Mouse (Mus musculus): ENCODE measurements at regions not wholly inside any gene's neighbourhood (a gene's known extent, or its start where the extent isn't known, plus 50 kb on each side); places are given as distances from the start of the nearest gene placed in this dataset.

DNA sequence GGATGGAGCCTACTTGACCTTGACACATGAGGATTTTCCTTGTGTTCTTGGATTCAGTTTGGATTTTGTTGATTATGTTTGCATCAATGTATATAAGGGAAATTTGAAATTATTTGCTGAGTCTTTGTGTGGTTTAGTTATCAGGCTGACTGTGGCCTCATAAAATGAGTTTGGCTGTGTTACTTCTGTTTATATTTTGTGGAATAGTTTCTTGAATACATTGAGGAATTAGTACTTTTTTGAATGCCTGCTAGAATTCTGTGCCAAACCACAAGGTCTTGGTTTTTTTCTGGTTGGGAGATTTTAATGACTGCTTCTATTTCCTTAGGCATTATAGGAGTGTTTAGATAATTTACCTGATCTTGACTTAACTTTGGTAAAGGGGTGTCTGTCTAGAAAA lies 1018.5 kb downstream of the Zpld1 start:
- DNase-seq (ENCODE audit: low spot score) (peak; percentile 5), ATAC-seq (ENCODE audit: low read depth) (no peak)
- no peak overlapping the region for H3K9ac ChIP-seq (ENCODE audit: low read depth, low read length)
- no peak overlapping the region for H3K4me2 ChIP-seq (ENCODE audit: low read depth, low read length)
- H3K36me3 ChIP-seq (ENCODE audit: control insufficient read depth, insufficient read depth, low read length) = no peaks in the 10 kb centered on the region
- no peak overlapping the region for H3K4me3 ChIP-seq (ENCODE audit: low read depth, low read length)
- no peaks in the 10 kb centered on the region for H3K27me3 ChIP-seq (replicated peaks; ENCODE audit: control insufficient read depth, insufficient read depth, low read length)
- no peaks in the 10 kb centered on the region for H3K9me3 ChIP-seq (ENCODE audit: control insufficient read depth, low read length)
- H3K4me1 ChIP-seq (ENCODE audit: control insufficient read depth, insufficient read depth, low read length) = no peaks in the 10 kb centered on the region
- no peak overlapping the region for H3K27ac ChIP-seq (replicated peaks; ENCODE audit: low read depth, low read length)

DNA sequence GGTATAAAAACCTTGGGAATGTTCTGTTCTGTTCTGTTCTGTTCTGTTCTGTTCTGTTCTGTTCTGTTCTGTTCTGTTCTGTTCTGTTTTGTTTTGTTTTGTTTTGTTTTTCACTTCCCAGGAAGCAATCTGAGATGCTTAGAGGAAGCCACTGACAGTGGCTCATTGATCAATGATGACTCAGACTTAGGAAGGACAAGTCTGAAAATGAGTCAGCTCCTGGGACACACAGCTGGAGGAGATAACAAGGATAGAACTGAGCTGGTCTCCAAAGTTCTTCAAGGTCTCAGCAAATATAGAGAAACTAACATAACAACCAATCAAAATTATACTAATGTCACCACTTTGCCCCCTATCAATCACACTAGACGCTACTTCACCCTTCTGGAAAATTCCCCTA lies 1033.9 kb downstream of the Zpld1 start:
- H3K9me3 ChIP-seq (ENCODE audit: control insufficient read depth, low read length) = no peaks in the 10 kb centered on the region
- 79% methylated on average over 1 of the region's 1 CpGs for WGBS

DNA sequence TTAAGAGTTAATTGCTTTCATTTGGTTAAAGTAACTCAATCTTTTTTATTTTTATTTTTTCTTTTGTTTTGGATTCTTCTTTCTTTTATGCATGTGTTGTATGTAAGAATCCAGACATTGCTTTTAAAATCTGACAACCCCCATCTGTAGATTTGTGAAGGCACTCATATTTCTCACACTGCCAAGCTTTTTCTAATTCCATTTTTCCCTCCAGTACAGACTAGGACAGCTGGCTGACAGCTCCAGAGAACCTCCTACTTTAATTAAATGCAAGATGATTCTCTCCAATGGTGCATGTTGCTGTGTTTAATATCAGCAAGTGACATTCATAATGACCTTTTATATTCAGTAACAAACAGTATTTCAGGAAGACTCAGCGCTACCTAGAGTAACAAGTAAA lies 1038.5 kb downstream of the Zpld1 start:
- H3K9me3 ChIP-seq (ENCODE audit: control insufficient read depth, low read length) = no peaks in the 10 kb centered on the region
- ATAC-seq (ENCODE audit: low read depth) (no peak), DNase-seq (ENCODE audit: low spot score) (no peak)
- no peak overlapping the region for H3K9ac ChIP-seq (ENCODE audit: low read depth, low read length)
- no peaks in the 10 kb centered on the region for H3K36me3 ChIP-seq (ENCODE audit: control insufficient read depth, insufficient read depth, low read length)
- 90% methylated on average over 1 of the region's 1 CpGs for WGBS
- no peaks in the 10 kb centered on the region for H3K4me1 ChIP-seq (ENCODE audit: control insufficient read depth, insufficient read depth, low read length)
- no peaks in the 10 kb centered on the region for H3K27me3 ChIP-seq (replicated peaks; ENCODE audit: control insufficient read depth, insufficient read depth, low read length)
- no peak overlapping the region for H3K4me3 ChIP-seq (ENCODE audit: low read depth, low read length)
- H3K4me2 ChIP-seq (ENCODE audit: low read depth, low read length) = no peak overlapping the region
- no peak overlapping the region for H3K27ac ChIP-seq (replicated peaks; ENCODE audit: low read depth, low read length)

More for the DNA sequence above, 1033.9 kb downstream of the Zpld1 start:
- Histone ChIP-seq H3K27ac (replicated peaks; ENCODE audit: low read depth, low read length) (no peak overlapping the region), H3K4me3 (ENCODE audit: low read depth, low read length) (no peak overlapping the region), H3K4me1 (ENCODE audit: control insufficient read depth, insufficient read depth, low read length) (no peaks in the 10 kb centered on the region), H3K36me3 (ENCODE audit: control insufficient read depth, insufficient read depth, low read length) (no peaks in the 10 kb centered on the region), H3K9ac (ENCODE audit: low read depth, low read length) (no peak overlapping the region), H3K4me2 (ENCODE audit: low read depth, low read length) (no peak overlapping the region), H3K27me3 (replicated peaks; ENCODE audit: control insufficient read depth, insufficient read depth, low read length) (no peaks in the 10 kb centered on the region)
- no peak for DNase-seq (ENCODE audit: low spot score)
- no peak for ATAC-seq (ENCODE audit: low read depth)

DNA sequence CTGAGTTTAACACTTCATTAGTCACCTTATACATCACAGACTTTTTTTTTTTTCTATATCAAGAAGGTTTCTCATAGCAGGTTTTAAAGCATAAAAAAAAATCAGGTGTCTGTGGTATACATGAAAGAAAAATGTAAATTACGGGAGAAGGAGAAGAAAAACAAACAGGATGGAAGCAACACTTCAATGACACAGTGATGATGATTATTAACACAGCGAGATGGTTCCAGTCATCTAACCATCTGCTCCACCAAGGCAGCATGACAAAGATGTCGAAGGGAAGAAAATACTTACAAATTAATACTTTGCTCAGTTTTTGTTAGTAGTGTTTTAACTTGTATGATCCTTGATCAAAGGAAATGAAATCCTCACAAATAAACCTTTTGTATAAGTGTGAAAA lies 1050.9 kb downstream of the Zpld1 start:
- no peak overlapping the region for H3K4me2 ChIP-seq (ENCODE audit: low read depth, low read length)
- DNase-seq (ENCODE audit: low spot score) (no peak), ATAC-seq (ENCODE audit: low read depth) (no peak)
- H3K27ac ChIP-seq (replicated peaks; ENCODE audit: low read depth, low read length) = no peak overlapping the region
- 80% methylated on average over 3 of the region's 3 CpGs for WGBS
- H3K9ac ChIP-seq (ENCODE audit: low read depth, low read length) = no peak overlapping the region
- H3K36me3 ChIP-seq (ENCODE audit: control insufficient read depth, insufficient read depth, low read length) = no peaks in the 10 kb centered on the region
- H3K9me3 ChIP-seq (ENCODE audit: control insufficient read depth, low read length) = no peaks in the 10 kb centered on the region
- H3K4me1 ChIP-seq (ENCODE audit: control insufficient read depth, insufficient read depth, low read length) = no peaks in the 10 kb centered on the region
- no peaks in the 10 kb centered on the region for H3K27me3 ChIP-seq (replicated peaks; ENCODE audit: control insufficient read depth, insufficient read depth, low read length)
- H3K4me3 ChIP-seq (ENCODE audit: low read depth, low read length) = no peak overlapping the region

DNA sequence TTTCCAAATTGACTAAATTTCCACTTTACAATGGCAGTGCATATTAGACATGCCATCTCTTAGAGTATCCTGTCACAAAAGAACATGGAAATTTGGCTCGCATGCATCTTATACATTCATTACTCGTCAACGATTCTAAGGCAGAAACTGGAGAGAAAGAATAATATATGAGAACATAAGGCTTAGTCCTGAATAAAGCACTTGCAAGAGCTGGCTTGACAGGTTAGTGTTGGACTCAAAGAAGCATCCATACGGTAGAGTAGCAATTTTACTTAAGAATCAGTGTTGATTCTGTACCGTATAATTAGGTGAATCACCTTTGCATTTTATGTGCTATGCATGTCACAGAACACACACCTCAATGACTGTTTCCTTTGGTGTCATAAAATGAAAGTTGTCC lies 1051.4 kb downstream of the Zpld1 start:
- no peak overlapping the region for H3K4me3 ChIP-seq (ENCODE audit: low read depth, low read length)
- 85% methylated on average over 5 of the region's 5 CpGs for WGBS
- H3K27me3 ChIP-seq (replicated peaks; ENCODE audit: control insufficient read depth, insufficient read depth, low read length) = no peaks in the 10 kb centered on the region
- no peaks in the 10 kb centered on the region for H3K36me3 ChIP-seq (ENCODE audit: control insufficient read depth, insufficient read depth, low read length)
- H3K9me3 ChIP-seq (ENCODE audit: control insufficient read depth, low read length) = no peaks in the 10 kb centered on the region
- no peak overlapping the region for H3K9ac ChIP-seq (ENCODE audit: low read depth, low read length)
- H3K4me1 ChIP-seq (ENCODE audit: control insufficient read depth, insufficient read depth, low read length) = no peaks in the 10 kb centered on the region
- H3K27ac ChIP-seq (replicated peaks; ENCODE audit: low read depth, low read length) = no peak overlapping the region
- DNase-seq (ENCODE audit: low spot score) (peak; percentile 3), ATAC-seq (ENCODE audit: low read depth) (no peak)
- H3K4me2 ChIP-seq (ENCODE audit: low read depth, low read length) = no peak overlapping the region

DNA sequence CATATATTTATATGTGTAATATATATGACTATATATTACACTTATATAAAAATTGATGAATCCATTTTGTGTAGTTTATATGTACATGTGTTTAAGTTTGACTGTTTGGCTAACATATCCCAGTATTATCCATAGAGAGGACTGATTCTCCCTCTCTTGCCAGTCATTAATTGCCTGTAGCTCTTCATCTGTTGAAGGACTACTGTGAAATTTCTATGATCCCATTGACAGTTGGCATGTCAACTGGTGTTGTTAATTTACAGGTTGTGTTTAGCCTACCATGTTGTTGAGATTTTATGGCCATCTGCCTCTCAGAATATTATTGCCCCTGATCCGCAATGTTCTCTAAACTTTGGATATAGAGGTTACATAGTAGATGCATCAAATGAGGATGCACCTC lies 1058.3 kb downstream of the Zpld1 start:
- Histone ChIP-seq H3K9ac (ENCODE audit: low read depth, low read length) (no peak overlapping the region), H3K9me3 (ENCODE audit: control insufficient read depth, low read length) (no peaks in the 10 kb centered on the region), H3K4me2 (ENCODE audit: low read depth, low read length) (no peak overlapping the region), H3K4me1 (ENCODE audit: control insufficient read depth, insufficient read depth, low read length) (no peaks in the 10 kb centered on the region), H3K27me3 (replicated peaks; ENCODE audit: control insufficient read depth, insufficient read depth, low read length) (no peaks in the 10 kb centered on the region), H3K36me3 (ENCODE audit: control insufficient read depth, insufficient read depth, low read length) (no peaks in the 10 kb centered on the region), H3K4me3 (ENCODE audit: low read depth, low read length) (no peak overlapping the region), H3K27ac (replicated peaks; ENCODE audit: low read depth, low read length) (no peak overlapping the region)
- WGBS = 96% methylated on average over 1 of the region's 1 CpGs
- ATAC-seq (ENCODE audit: low read depth) (no peak), DNase-seq (ENCODE audit: low spot score) (no peak)

DNA sequence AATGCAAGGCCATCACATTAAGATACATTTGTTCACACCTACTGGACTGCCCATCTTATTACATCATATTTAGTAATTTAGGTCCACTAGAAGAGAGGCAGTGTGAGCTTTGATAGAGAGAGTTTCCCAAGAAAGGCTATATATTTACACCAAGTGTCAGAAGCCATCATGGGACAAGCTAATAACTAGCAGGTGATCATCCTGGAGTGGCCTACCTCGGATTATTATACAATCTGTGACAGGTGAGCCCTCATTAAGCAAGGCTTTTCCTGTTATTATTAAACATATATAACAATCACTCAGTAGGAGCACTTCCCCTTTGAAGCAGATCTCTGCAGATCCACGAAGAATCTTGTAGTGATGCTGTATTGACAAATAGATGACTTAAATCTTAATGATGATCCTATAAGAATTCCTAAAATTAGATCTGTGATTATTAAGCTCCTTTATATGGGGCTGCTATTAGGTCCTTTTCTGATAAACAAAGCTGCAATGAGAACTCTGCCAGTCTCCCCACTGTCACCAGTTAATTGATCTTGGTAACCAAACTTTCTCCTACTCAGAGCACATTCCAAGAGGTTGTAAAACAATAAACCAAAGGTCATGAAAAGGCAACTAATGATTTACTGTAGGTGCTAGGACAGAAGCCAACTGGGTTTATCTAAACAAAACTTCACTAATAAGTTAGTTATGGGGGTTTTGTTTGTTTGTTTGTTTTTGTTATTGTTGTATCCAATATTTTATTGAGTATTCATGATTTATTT lies 1068.2 kb downstream of the Zpld1 start:
- no peak for DNase-seq (ENCODE audit: low spot score)
- 67% methylated on average over 2 of the region's 2 CpGs for WGBS

DNA sequence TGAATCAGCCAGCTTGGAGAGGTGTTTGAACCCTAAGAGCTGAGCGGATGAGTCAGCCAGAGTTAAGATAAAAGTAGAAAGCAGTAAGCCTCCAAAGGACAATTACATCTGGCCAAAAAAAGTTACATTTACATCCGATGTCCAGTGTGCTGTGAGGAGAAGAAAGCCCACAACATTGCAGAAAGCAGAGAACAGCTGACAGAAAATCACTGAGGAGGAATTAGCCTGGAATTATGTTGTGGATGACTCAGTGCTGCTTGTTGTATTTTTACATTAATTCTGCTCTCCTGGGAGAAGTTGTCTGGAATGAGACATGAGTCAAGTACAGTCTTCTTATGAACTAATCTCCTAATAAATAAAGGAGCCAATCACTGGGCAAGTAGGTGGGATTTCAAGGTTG lies 1071.6 kb downstream of the Zpld1 start:
- Histone ChIP-seq H3K4me1 (ENCODE audit: control insufficient read depth, insufficient read depth, low read length) (no peaks in the 10 kb centered on the region), H3K9ac (ENCODE audit: low read depth, low read length) (no peak overlapping the region), H3K4me3 (ENCODE audit: low read depth, low read length) (no peak overlapping the region), H3K4me2 (ENCODE audit: low read depth, low read length) (no peak overlapping the region), H3K27ac (replicated peaks; ENCODE audit: low read depth, low read length) (no peak overlapping the region), H3K36me3 (ENCODE audit: control insufficient read depth, insufficient read depth, low read length) (no peaks in the 10 kb centered on the region), H3K27me3 (replicated peaks; ENCODE audit: control insufficient read depth, insufficient read depth, low read length) (no peaks in the 10 kb centered on the region), H3K9me3 (ENCODE audit: control insufficient read depth, low read length) (0 out of 2 replicates have a peak, but pooled peaks cover 6% of the 10 kb centered on the region)
- no peak for ATAC-seq (ENCODE audit: low read depth)
- 83% methylated on average over 2 of the region's 2 CpGs for WGBS
- no peak for DNase-seq (ENCODE audit: low spot score)

More for the DNA sequence above, 1068.2 kb downstream of the Zpld1 start:
- Histone ChIP-seq H3K9ac (ENCODE audit: low read depth, low read length) (no peak overlapping the region), H3K4me1 (ENCODE audit: control insufficient read depth, insufficient read depth, low read length) (no peaks in the 10 kb centered on the region), H3K4me2 (ENCODE audit: low read depth, low read length) (no peak overlapping the region), H3K27me3 (replicated peaks; ENCODE audit: control insufficient read depth, insufficient read depth, low read length) (no peaks in the 10 kb centered on the region), H3K36me3 (ENCODE audit: control insufficient read depth, insufficient read depth, low read length) (no peaks in the 10 kb centered on the region), H3K4me3 (ENCODE audit: low read depth, low read length) (no peak overlapping the region), H3K27ac (replicated peaks; ENCODE audit: low read depth, low read length) (no peak overlapping the region), H3K9me3 (ENCODE audit: control insufficient read depth, low read length) (0 out of 2 replicates have a peak, but pooled peaks cover 6% of the 10 kb centered on the region)
- ATAC-seq (ENCODE audit: low read depth) = no peak

DNA sequence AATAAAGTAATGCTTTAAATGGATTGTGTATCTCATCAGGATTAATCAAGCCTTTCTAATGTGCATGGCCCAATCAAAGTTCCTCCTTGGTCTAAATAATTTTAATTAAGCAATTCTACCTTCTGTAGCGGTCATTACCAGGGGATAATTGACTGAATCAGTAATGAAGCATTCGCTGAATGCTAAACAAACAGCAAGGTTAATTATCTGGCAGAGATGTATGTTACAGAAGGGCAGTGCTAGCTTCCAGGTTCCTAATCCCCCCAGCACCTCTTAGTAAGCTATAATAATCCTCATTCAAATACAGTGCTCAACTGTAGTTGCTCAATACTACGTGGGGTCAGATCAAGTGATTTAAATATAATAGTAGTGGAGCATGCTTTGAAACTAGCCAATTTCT lies 1102.6 kb downstream of the Zpld1 start:
- H3K4me2 ChIP-seq (ENCODE audit: low read depth, low read length) = no peak overlapping the region
- no peak overlapping the region for H3K27ac ChIP-seq (replicated peaks; ENCODE audit: low read depth, low read length)
- H3K9me3 ChIP-seq (ENCODE audit: control insufficient read depth, low read length) = no peaks in the 10 kb centered on the region

More for the DNA sequence above, 1102.6 kb downstream of the Zpld1 start:
- Histone ChIP-seq H3K4me3 (ENCODE audit: low read depth, low read length) (no peak overlapping the region), H3K36me3 (ENCODE audit: control insufficient read depth, insufficient read depth, low read length) (no peaks in the 10 kb centered on the region), H3K4me1 (ENCODE audit: control insufficient read depth, insufficient read depth, low read length) (no peaks in the 10 kb centered on the region), H3K27me3 (replicated peaks; ENCODE audit: control insufficient read depth, insufficient read depth, low read length) (no peaks in the 10 kb centered on the region), H3K9ac (ENCODE audit: low read depth, low read length) (no peak overlapping the region)
- DNase-seq (ENCODE audit: low spot score) (no peak), ATAC-seq (ENCODE audit: low read depth) (no peak)
- 62% methylated on average over 3 of the region's 3 CpGs for WGBS

All from embryonic facial prominence, embryonic 14.5 days (tissue).